Mouse (Mus musculus) liver, postnatal 0 days (tissue): ENCODE measurements around the gene BC030870. TPM values are rescaled to one million over a fixed set of nuclear protein-coding genes. Genes with fewer than 3 reads are reported as not detected.
"Not testable (repeated sequence)": the region's sequence is repeated elsewhere in the genome, so short reads cannot be mapped to it uniquely, and the experiment has no call there.

Source experiments
- ATAC-seq: fragments of 200-750 bp; cut with Nextera tagmentation; 2 replicates; pipeline ENCODE4 v1.8.0; 2017; ENCODE audit warnings: mild to moderate bottlenecking, moderate library complexity
- DNase-seq: peaks from one replicate; pipeline ENCODE4 v3.0.0-alpha.2; 2016
- H3K27ac ChIP-seq: fragments of 300-500 bp; sonication (generic); 2 replicates; pipeline ENCODE4 v1.5.1; 2014; ENCODE audit warnings: antibody characterized with exemption, moderate library complexity, mild to moderate bottlenecking, low read depth
- H3K27me3 ChIP-seq: fragments of 300-500 bp; sonication (generic); 2 replicates; pipeline ENCODE4 v1.6.1; 2014; ENCODE audit warnings: low read length, control low read depth, mixed read lengths; ENCODE audit not compliant: insufficient read depth
- H3K36me3 ChIP-seq: fragments of 300-500 bp; sonication (generic); replicated peaks from 2 replicates; pipeline ENCODE4 v1.6.1; 2014; ENCODE audit warnings: mild to moderate bottlenecking, control low read depth, low read length, moderate library complexity, mixed read lengths; ENCODE audit not compliant: insufficient read depth
- H3K4me1 ChIP-seq: fragments of 300-500 bp; sonication (generic); 2 replicates; pipeline ENCODE4 v1.6.1; 2014; ENCODE audit warnings: antibody characterized with exemption, mild to moderate bottlenecking, control low read depth; ENCODE audit not compliant: insufficient read depth
- H3K4me2 ChIP-seq: fragments of 300-500 bp; sonication (generic); 2 replicates; pipeline ENCODE4 v1.6.1; 2014; ENCODE audit warnings: low read depth, mild to moderate bottlenecking, low read length, moderate library complexity, mixed read lengths
- H3K4me3 ChIP-seq: fragments of 300-500 bp; sonication (generic); 2 replicates; pipeline ENCODE4 v1.5.1; 2014; ENCODE audit warnings: low read depth, low read length
- H3K9ac ChIP-seq: fragments of 300-500 bp; sonication (generic); replicated peaks from 2 replicates; pipeline ENCODE4 v1.6.1; 2014; ENCODE audit warnings: mild to moderate bottlenecking, moderate library complexity
- H3K9me3 ChIP-seq: fragments of 300-500 bp; sonication (generic); 2 replicates; pipeline ENCODE4 v1.6.1; 2016; ENCODE audit warnings: mild to moderate bottlenecking, control low read depth, low read length, mixed read lengths
- CTCF ChIP-seq: sonication (generic); IDR thresholded peaks from 2 replicates; pipeline ENCODE4 v1.5.1; 2016; ENCODE audit warnings: antibody characterized with exemption, low read depth
- EP300 ChIP-seq: IDR thresholded peaks from 2 replicates; pipeline ENCODE4 v1.6.1; 2016; ENCODE audit warnings: antibody characterized with exemption, low read depth, mild to moderate bottlenecking
- WGBS: fragments of 180-500 bp; shearing (Covaris S2); extraction: QIAGEN DNeasy Blood & Tissue Kit; methylation state at CpG from one replicate; pipeline ENCODE4 v1.1.7; 2014; ENCODE audit not compliant: insufficient replicate concordance; 5-methylcytosine and 5-hydroxymethylcytosine counted together
- polyA plus RNA-seq: library from polyadenylated mRNA; unstranded; fragments of >200 nt; fragmentation: Nextera tagmentation; extraction: Ambion mirVana; gene quantifications from 2 replicates; pipeline ENCODE4 v1.2.1, GENCODE M21; 2015

Gene BC030870
- 0.20 and 0.27 TPM in 2 replicates for polyA plus RNA-seq

DNA sequence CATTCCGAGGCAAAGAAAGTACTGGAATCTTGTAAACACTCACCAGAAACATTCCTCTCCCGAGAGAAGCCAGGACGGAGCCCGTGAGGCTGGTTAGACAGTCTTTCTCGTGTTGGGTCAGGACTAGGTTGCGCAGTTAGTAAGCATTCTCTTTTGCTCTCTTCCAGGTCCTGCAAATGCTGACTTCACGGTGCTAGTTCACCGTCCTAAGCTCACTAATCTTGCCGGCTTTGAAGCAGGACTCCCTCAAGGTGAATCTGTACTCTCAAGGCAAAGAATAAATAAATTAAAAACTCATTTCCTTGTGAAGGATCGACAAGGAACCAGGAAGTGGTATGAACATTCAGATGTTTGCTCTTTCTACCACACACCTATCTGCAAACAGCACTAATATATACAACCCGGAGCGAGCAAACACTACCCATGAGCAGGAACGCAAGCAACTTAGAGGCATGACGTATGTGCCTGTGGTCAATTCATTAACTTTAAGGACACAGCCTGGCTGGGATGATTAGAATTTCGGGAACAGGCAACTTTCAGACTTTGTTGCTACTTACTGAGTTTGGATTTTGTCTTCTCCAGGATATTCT is at the start of gene BC030870:
BC030870 (minus strand) TSS at position 365 of the 590 bp plus-strand sequence.
- H3K27me3 ChIP-seq = no peaks in the 10 kb centered on the region
- H3K4me3 ChIP-seq = no peak within 1 kb of the TSS
- WGBS = 60% methylated on average over 15 of the region's 15 CpGs
- no peaks in the 10 kb centered on the region for H3K9me3 ChIP-seq
- TF ChIP-seq EP300 (no peak), CTCF (no peak)
- ATAC-seq (no peak), DNase-seq (no peak)
- no peaks in the 10 kb centered on the region for H3K4me1 ChIP-seq
- no peak within 1 kb of the TSS for H3K9ac ChIP-seq
- H3K36me3 ChIP-seq = no peaks in the 10 kb centered on the region
- H3K27ac ChIP-seq = no peak within 1 kb of the TSS
- H3K4me2 ChIP-seq = peak within 1 kb of the TSS; percentile 29; the same call in 1 of the 2 replicates

DNA sequence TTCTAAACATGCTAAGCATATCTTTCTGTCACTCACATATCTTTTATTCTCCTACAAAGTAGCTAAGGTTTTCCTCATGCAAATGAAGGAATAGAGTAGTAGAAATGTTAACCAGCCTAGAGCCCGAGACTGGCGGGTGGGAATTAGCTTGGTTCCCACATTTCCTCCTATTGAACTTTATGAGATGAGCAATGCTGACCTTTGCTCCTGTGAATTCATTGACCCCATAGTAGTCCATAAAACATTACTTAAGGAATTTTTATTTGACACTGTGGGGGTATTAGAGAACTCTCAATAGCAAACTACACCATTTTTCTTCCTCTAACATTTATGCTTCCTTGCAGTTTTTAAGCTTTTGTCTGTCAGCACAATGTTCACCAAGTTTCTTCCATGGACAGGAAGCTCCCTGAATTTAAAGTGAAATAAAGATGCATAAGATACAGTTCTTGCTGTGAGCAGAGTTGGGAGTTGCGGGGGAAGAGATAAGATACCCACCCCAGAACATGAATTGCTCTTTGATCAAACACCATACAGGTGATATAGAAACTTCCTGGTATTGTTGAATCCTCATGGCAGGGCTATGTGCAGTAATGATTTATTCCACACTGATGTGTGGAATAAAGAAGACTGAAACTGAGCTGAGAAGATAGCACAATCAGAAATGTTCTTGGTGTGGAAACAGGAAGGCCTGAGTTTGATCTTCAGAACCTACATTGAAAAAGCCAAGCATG is 45.5 kb upstream of the BC030870 start:
- Histone ChIP-seq H3K9me3 (no peaks in the 10 kb centered on the region), H3K27me3 (no peaks in the 10 kb centered on the region), H3K36me3 (no peaks in the 10 kb centered on the region), H3K4me2 (no peak overlapping the region), H3K4me3 (no peak overlapping the region), H3K9ac (no peak overlapping the region), H3K27ac (no peak overlapping the region), H3K4me1 (no peaks in the 10 kb centered on the region)
- DNase-seq = no peak
- no peak for ATAC-seq
- TF ChIP-seq EP300 = no peak
- WGBS = 62% methylated on average over 3 of the region's 3 CpGs

DNA sequence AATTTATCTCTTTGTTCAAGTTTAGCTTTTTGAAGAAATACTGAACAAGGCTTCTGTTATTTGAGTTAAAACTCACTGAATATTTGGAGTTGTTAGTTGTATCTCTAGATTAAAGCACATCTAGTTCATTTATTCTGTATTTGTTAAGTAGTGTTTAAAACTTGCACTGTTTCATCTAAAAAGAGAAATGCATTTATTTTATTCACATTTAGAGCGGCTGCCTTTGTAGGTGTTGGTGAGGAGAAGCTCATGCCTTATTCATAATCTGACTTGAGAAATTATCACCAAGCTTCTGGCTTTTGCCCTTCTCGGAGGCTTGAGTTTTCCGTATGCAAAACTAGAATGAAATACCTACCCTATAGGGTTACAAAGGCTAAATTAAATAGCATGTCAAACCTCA is 39.8 kb upstream of the BC030870 start:
- no peak overlapping the region for H3K4me2 ChIP-seq
- ATAC-seq (no peak), DNase-seq (no peak)
- H3K4me3 ChIP-seq = no peak overlapping the region
- H3K36me3 ChIP-seq = no peaks in the 10 kb centered on the region
- 85% methylated on average over 3 of the region's 3 CpGs for WGBS
- no peak overlapping the region for H3K9ac ChIP-seq
- no peaks in the 10 kb centered on the region for H3K27me3 ChIP-seq
- TF ChIP-seq CTCF (no peak), EP300 (no peak)
- no peaks in the 10 kb centered on the region for H3K4me1 ChIP-seq
- H3K27ac ChIP-seq = no peak overlapping the region
- no peaks in the 10 kb centered on the region for H3K9me3 ChIP-seq

DNA sequence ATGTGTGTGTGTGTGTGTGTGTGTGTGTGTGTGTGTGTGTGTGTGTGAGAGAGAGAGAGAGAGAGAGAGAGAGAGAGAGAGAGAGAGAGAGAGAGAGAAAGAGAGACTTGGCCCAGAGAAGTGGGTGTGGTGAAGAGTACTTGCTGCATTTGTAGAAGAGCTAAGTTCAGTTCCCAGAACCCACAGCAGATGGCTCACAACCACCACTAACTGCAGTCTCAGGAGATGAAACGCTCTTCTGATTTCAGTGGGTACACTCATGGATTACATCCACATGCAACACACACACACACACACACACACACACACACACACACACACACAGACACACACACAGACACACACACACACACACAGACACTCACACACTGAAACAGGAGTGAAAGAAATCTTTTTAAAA is 31.3 kb upstream of the BC030870 start:
- H3K36me3 ChIP-seq, ATAC-seq, H3K4me1 ChIP-seq, H3K27ac ChIP-seq, H3K9me3 ChIP-seq, H3K4me2 ChIP-seq, H3K9ac ChIP-seq, DNase-seq, H3K27me3 ChIP-seq, H3K4me3 ChIP-seq: not testable (repeated sequence)
- WGBS = 25% methylated on average over 1 of the region's 1 CpGs

DNA sequence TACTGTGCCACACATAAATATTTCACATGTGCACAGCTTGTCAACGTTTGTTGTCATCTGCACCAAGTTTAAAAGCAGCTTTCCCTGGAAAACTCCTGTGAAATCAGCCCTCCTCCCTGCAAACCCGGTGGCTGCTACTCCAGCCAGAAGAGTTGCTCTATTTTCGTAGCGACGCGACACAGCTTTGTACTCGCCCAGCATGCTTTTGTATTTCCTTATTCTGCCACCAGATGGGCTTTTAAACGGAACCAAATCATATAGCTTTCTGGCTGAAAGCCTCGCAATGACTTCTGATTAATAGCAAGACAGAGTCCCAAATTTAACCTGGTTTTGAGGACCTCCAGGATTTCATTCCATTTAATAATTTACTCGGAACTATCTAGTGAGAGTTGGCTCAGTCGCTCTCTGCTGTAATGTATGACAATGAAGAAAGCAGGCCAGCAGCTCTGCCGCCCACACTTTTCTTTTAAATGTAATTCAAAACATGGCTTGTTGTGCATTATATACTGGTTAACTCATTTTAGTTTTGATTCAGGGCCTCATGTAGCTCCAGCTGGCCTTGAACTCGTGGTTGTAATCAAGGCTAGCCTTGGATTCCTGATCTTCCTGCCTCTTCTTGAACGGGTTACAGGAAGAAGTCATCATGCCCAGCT is 29.9 kb upstream of the BC030870 start:
- H3K9ac ChIP-seq = no peak overlapping the region
- H3K36me3 ChIP-seq = no peaks in the 10 kb centered on the region
- no peak overlapping the region for H3K27ac ChIP-seq
- H3K4me2 ChIP-seq = no peak overlapping the region
- TF ChIP-seq CTCF (no peak), EP300 (no peak)
- 61% methylated on average over 14 of the region's 14 CpGs for WGBS
- no peak overlapping the region for H3K4me3 ChIP-seq
- H3K4me1 ChIP-seq = no peaks in the 10 kb centered on the region
- no peaks in the 10 kb centered on the region for H3K27me3 ChIP-seq
- DNase-seq = no peak
- H3K9me3 ChIP-seq = no peaks in the 10 kb centered on the region
- ATAC-seq = no peak

DNA sequence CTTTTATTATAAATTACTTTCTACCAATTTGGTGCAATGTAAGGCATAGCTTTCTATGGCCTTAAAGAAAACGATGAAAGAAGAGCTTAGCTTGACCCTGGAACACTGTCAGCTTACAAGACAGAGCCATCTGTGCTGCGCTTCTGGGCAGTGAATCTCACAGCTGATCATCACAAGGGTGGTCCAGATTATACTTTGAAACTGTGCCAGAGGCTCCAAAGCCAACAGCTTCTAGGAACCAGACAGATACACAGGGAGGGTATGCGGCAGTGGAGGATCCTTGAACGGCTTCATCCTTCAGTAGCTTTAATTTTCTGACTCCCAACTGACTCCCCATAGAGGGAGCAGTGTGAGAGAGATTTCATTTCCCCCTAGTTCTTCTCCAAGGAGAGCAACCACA is 28.5 kb upstream of the BC030870 start:
- no peaks in the 10 kb centered on the region for H3K9me3 ChIP-seq
- H3K4me1 ChIP-seq = no peaks in the 10 kb centered on the region
- no peak overlapping the region for H3K4me2 ChIP-seq
- H3K36me3 ChIP-seq = no peaks in the 10 kb centered on the region
- no peak overlapping the region for H3K4me3 ChIP-seq
- TF ChIP-seq CTCF (no peak), EP300 (no peak)
- no peaks in the 10 kb centered on the region for H3K27me3 ChIP-seq
- ATAC-seq (no peak), DNase-seq (no peak)
- no peak overlapping the region for H3K9ac ChIP-seq
- WGBS = 85% methylated on average over 4 of the region's 4 CpGs
- no peak overlapping the region for H3K27ac ChIP-seq
